Mouse (Mus musculus) T-helper 2 cell (primary cell): Measurements from ENCODE around the gene Gpr21.
"Not testable (repeated sequence)": the region's sequence is repeated elsewhere in the genome, so short reads cannot be mapped to it uniquely, and the experiment has no call there.

Experiments
- in situ Hi-C: fragments of 300-600 bp; cut with MboI, MseI; formaldehyde crosslinking; loops from one replicate; pipeline ENCODE4 v1.15.1; 2025; ENCODE audit warnings: high pct_unique_total_duplicates

Gene Gpr21

DNA sequence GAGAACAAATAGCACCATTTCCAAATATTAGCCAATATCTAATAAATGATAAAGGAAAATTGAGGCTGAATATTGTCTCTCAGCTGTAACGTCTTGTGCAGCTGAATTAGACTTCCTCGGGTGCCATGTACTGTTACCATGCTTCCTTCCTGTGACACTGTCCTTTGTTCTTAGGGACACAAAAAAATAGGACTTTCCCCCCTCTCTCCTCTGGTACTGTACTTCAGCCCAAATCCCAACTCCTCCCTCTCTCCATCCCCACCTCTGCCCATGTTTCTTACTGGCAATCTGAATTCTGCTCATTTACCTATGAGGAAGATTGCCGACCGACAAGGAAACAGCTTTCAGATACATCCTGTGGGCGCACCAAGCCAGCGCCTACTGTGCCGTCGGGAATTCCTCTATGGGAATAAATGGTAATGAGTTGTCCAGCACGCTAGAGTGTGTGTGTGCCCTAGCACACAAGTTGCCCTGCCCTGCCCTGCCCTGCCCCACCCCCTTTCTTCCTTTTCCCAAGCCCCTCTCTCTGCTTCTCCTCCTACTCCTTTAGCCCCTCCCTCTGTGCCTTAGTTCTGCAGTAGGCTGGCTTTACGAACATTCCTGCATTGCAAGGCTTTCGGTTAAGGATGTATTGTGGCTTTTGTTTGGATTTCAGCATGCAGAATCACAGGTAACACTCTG is at the start of gene Gpr21:
Gpr21 (plus strand) TSS at position 303 of the 681 bp plus-strand sequence.
- in situ Hi-C loops: no loop called here

- in situ Hi-C loops: no loop called here
Observed at GRCm38 (mm10) chr2:37479559-37479958, 36.6 kb upstream of the Gpr21 start.

- in situ Hi-C loops: no loop called here
Observed at GRCm38 (mm10) chr2:37480039-37480438, 36.1 kb upstream of the Gpr21 start.

GRCm38 (mm10) chr2:37484165-37484564 is 32.0 kb upstream of the Gpr21 start:
- in situ Hi-C loops: no loop called here

DNA sequence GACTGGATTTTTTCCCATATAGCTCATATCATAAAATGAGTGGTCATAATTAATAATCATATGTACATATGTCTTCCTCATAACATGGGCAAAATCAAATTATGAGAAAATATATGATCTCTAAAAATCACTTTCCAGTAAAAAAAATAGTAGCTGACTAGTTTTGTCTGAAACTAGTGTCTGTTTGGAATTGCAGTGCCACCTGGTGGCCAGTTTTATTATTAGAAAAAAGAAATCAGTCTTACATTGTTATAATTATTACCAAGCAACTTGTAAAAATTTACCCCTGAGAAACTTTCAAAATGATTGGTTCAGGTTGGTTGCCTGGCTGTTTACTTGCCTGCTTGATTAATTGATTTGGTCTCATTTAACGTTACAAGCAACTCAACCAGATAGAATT is 30.8 kb upstream of the Gpr21 start:
- in situ Hi-C loops: no loop called here

DNA sequence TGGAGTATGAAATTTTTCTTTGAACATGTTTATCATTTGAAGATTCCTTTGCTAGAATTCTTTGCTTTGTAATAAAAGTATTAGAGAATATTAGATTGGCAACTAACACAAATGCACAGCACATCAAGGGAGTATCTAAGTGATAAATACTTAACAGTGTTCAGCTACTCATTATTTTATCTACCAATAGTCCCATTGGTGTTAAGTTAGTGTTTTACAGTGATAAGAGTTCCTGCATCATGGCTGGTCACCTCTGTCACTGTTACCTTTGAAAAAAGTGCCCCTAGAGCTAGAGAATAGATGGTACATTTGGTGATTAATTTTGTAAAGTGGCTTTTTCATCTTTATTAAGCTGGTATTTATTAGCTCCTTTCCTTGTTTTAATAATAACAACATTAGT is 29.7 kb upstream of the Gpr21 start:
- in situ Hi-C loops: no loop called here

DNA sequence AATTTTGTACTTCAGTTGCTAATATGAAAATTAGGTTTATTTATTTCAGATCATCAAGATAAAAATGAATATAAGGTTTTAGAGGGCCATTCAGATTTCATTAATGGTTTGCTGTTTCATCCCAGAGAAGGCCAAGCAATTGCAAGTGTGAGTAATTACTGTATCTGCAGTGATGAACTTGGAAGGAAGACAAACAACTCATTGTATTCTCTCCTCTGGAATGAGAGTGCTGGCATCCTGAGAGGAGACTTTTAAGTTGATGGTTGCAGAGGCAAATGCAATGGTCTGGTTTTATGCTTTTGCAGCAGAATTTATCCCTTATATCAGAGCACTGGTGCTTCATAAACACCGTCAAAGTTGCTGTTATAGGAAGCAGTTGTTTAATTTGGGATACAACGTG is 27.2 kb upstream of the Gpr21 start:
- in situ Hi-C loops: no loop called here

DNA sequence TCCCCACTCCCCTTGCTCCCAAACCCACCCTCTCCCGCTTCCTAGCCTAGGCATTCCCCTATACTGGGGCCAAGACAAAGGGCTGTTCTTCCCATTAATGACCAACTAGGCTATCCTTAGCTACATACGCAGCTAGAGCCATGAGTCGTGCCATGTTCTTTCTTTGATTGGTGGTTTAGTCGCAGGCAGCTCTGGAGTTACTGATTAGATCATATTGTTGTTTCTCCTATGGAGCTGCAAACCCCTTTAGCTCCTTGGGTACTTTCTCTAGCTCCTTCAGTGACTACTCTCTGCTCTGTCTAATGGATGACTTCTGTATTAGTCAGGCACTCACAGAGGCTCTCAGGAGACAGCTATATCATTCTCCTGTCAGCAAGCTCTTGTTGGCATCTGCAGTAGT is 18.8 kb upstream of the Gpr21 start:
- in situ Hi-C loops: no loop called here

DNA sequence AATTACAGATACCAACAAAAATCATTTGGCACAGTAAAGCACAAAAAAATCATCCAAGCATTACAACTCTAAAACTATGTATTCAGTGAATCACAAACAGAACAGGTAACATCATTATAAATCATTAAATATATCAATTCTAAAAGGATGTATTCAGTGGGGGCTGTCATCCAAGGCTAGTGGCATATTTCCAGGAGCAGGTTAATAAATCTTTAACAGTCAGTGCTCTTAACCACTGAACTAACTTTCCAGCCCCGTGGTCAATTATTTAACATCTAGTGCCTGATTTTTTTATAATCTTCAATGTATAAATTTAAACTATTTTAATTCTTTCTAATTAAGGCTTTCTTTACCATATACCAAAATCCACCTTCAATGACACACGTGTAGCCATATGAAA is 10.3 kb upstream of the Gpr21 start:
- in situ Hi-C loops: not testable (repeated sequence)

DNA sequence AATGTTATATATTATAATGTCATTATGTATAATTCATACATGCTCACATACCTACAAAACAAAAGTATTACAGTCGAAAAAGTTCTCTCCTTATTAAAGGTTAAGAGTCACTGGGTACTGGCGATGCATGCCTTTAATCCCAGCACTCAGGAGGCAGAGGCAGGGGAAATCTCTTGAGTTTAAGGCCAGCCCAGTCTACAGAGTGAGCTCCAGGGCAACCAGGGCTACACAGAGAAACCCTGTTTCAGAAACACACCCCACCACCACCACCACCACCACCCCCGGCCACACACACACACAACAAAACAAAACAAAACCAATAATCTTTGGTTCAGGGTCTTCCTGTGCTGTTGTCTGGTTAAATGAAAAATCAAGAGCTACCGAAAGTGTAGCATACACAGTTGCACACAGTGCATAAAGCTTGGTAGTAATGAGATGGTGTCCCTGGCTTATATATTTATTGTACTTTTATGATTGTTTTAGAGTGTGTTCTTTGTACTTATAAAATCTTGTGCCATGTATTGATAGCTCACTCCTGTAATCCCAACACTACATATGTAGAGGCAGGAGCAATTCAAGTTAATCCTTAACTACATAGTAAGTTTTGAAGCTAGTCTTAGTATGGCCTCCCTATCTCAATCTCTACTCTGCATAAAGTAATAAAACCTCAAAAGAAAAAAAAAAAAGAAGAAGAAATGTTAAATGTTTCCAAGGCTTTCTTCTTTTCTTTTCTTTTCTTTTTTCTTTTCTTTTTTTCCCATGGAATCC is 4.8 kb upstream of the Gpr21 start:
- in situ Hi-C loops: no loop called here

DNA sequence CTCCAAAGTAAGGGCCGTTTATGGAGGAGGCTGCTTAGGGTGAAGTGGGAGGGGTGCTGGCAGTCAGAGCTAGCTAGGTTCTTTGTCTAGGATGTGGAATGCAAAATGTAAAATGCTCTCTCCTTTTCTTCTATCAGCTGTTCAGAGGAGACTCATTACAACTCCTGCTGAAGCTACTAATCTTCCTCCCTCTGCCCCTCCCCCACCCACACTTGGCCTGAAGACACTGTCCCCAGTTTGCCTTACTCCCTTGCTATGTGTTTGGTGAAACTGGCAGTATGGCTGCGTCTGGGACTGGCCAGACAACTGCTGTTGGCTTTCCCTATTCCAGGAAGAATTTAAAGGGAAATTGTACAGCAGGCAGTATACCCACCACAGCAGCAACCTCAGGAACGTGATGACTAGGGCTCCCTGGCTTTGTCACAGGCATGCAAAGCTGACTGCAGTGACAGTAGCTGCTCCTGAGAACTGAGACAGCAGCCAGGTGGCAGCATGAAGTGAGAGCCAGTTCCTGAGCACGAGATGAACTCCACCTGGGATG is 860 bp downstream of the Gpr21 start:
- in situ Hi-C loops: no loop called here

DNA sequence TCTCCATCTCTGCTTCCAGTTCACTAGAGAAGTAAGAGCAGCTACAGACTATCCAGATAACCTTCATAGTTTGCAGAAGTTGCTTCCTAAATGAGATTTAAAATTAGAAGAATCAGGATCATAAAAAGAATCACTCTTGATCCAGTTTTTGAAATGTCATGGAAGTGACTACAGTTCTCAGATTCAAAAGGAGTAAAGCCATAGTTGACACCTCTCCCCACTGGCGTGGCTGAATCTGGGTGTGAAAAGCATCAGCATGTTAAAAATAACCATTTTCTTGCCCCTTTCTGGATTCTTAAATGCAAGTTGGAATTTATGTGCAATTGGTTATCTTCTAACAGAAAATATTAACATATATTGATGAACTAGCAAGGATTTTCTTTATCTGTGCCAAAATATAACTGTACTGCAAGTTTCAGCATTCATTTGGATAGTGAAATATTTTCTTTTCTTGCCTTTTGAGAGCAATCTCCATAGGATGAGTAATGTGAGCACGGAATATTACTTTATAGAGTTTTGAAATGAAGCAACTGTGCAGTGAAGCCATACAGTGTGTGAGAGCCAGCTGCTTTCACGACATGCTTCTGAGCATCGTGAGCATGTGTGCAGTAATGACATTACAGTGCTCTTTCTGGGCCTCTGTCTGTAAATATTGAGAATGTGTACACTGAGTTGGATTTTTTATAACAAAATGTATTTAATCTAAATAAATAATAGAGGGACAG is 2.6 kb downstream of the Gpr21 start:
- in situ Hi-C loops: no loop called here

GRCm38 (mm10) chr2:37519286-37519640 is 3.1 kb downstream of the Gpr21 start:
- in situ Hi-C loops: no loop called here

GRCm38 (mm10) chr2:37527587-37527986 is 11.5 kb downstream of the Gpr21 start:
- in situ Hi-C loops: no loop called here

- in situ Hi-C loops: no loop called here
Observed at GRCm38 (mm10) chr2:37529397-37529796, 13.3 kb downstream of the Gpr21 start.

GRCm38 (mm10) chr2:37530766-37531165 is 14.6 kb downstream of the Gpr21 start:
- in situ Hi-C loops: no loop called here

- in situ Hi-C loops: no loop called here
Observed at GRCm38 (mm10) chr2:37531639-37532038, 15.5 kb downstream of the Gpr21 start.

GRCm38 (mm10) chr2:37549346-37550012 is 33.3 kb downstream of the Gpr21 start:
- in situ Hi-C loops: no loop called here

DNA sequence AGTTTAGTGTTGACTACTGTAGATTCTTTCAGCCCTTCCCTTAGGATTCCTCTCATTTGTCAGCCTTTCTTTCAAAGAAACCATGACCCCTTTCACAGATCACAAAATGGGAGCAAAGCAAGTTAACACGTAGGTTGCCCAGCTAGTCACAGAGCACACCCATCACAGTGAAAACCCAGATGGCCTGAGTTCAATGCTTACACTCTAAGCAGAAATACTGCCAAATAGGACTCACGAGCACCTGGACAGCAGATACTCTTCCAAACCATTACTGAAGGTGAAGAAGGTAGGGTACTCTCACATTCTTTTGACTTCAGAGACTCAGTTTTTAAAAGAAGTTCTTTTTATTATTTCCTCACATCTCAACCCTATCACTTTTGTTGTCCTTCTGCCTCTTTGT is 40.2 kb downstream of the Gpr21 start:
- in situ Hi-C loops: no loop called here

GRCm38 (mm10) chr2:37565579-37565978 is 49.4 kb downstream of the Gpr21 start:
- in situ Hi-C loops: no loop called here

DNA sequence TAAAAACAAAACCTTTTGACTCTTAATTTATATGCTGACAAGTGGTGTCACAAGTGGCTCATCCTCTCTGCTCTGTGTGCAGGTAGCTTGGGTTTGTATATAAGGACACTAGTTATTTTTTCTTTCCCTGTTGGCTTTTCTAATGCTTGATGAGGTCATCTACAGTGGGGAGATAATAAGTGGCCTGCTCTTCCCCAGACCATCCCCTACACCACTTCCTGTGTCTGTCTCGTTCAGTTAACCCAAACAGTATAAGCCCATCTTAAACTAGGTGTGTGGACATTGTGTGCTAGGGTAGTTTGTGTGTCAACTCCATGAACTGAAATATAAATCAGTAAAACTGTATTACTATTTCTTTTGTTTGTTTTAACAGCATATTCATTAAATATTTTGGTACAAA is 49.9 kb downstream of the Gpr21 start:
- in situ Hi-C loops: no loop called here

- in situ Hi-C loops: no loop called here
Observed at GRCm38 (mm10) chr2:37569888-37570287, 53.8 kb downstream of the Gpr21 start.
